Mouse (Mus musculus) brain, embryonic 14.5 days (tissue): ENCODE measurements around the gene Ddi2.

Experiments
- CTCF ChIP-seq: fragments of 200-500 bp; IDR thresholded peaks from 2 replicates; pipeline ENCODE4 v1.5.1; 2012; ENCODE audit warnings: inconsistent platforms, mild to moderate bottlenecking, moderate library complexity, borderline replicate concordance; ENCODE audit not compliant: insufficient read depth, insufficient read length; ENCODE audit errors: extremely low read depth
- POLR2A ChIP-seq: fragments of 200-500 bp; IDR thresholded peaks from 2 replicates; pipeline ENCODE4 v1.6.1; 2012; ENCODE audit warnings: mild to moderate bottlenecking, inconsistent platforms, borderline replicate concordance; ENCODE audit not compliant: poor library complexity, insufficient read depth, insufficient read length, severe bottlenecking; ENCODE audit errors: extremely low read depth

DNA sequence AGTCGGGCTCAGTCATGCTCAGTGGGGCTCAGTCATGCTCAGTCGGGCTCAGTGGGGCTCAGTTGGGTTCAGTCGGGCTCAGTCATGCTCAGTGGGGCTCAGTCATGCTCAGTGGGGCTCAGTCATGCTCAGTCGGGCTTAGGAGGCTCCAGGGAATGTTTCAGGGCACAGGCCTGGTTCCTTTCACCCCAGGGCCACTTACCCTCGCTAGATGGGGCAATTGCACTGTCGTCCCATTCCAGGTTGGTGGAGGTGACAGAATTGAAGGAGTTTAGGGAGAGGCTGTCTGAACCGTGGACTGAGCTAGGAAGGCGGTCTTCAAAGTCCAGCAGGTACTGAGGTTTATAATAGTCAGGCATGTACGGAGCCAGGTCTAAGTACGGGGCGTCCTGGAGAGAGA is 83.7 kb downstream of the Ddi2 start:
- TF ChIP-seq CTCF (no peak), POLR2A (no peak)
